Mouse (Mus musculus) skeletal muscle tissue, postnatal 0 days (tissue): Measurements from ENCODE around the gene Hypk. TPM values are rescaled to one million over a fixed set of nuclear protein-coding genes. Genes with fewer than 3 reads are reported as not detected.

Experiments
- microRNA-seq, 2 experiments: library from miRNA; unstranded; fragments of <30 nt; microRNA quantifications; one replicate each; pipeline ENCODE4; 2016
- polyA plus RNA-seq: library from polyadenylated mRNA; unstranded; fragments of >200 nt; fragmentation: Nextera tagmentation; extraction: Ambion mirVana; gene quantifications from 2 replicates; pipeline ENCODE4 v1.2.1, GENCODE M21; 2015

Gene Hypk
- 89.7 and 91.1 TPM in 2 replicates for polyA plus RNA-seq

DNA sequence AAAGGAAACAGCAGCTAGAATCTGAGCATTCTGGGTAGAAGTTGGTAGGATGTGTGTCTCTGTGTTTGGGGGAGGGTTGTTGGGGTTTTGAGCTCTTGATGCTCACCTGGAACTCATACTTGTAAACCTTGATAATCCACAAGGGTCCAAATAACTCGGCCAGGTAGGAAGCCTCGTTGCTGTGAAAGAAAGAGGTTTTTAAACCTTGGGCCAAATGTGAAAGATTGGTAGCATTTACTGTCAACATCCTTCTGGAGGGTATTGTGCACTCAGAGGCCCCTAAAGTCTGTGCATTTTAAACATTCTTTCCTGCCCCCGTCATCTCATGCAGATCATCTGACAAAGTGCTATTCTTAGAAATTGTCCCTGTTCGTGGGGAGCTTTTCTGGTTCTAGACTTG is at the start of gene Hypk:
Gene Hypk (plus strand): TSS at position 301 of the 400 bp plus-strand sequence.

DNA sequence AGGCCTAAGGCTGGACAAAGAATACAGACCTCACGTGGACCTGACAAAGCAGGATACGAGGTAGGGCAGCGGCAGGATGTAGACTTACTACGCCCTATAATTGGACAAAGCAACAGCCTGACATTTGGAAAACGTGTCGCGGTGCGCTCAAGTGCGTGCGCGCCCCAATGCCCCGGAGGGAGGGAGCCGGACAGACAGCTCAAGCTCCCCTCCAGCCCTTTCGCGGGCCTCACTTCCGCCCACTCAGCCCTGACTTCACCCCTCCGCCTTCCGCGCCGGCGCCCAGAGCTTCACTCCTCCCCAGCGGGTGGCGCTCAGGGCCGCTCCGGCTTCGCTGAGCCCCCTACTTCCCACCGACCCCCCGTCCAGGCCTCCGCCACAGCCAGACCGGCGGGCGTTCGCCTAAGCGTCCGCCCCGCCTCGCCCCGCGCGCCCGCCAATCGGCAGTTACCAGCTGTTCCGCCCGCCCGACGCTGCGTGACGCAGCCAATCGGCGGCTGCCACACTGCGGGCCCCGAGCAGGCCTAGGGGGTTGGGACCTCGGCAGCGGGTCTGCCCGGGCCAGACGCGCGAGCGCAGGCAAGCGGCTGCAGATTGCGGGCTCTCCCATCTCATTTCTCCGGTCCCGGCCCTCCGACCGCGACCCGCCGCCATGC is 39.6 kb upstream of the Hypk start, which contains the start of the genes Pdia3 and Catsper2:
Gene Pdia3 (plus strand): TSS at position 389 of the 656 bp plus-strand sequence.
Gene Catsper2 (minus strand): TSS at position 406 of the 656 bp plus-strand sequence.

DNA sequence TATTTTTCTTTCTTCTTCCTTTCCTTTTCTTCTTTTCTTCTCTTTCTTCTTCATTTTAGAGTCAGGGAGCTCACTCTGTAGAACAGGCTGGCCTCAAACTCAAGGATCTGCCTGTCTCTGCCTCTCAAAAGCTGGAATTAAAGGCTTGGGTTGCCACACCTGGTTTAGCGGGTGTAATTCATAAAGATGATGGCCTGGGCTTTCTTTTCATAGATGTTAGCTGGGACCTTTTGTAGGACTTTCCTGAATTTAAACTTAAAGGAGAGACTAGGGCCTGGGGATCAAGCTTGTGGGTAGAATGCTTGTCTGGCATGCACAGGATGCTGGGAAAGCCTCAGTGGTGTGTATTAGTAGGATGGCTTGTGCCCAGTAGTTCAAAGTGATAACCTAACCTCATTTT is 8.9 kb upstream of the Hypk start, which contains the start of gene Ell3:
Gene Ell3 (minus strand): TSS at position 101 of the 400 bp plus-strand sequence.

DNA sequence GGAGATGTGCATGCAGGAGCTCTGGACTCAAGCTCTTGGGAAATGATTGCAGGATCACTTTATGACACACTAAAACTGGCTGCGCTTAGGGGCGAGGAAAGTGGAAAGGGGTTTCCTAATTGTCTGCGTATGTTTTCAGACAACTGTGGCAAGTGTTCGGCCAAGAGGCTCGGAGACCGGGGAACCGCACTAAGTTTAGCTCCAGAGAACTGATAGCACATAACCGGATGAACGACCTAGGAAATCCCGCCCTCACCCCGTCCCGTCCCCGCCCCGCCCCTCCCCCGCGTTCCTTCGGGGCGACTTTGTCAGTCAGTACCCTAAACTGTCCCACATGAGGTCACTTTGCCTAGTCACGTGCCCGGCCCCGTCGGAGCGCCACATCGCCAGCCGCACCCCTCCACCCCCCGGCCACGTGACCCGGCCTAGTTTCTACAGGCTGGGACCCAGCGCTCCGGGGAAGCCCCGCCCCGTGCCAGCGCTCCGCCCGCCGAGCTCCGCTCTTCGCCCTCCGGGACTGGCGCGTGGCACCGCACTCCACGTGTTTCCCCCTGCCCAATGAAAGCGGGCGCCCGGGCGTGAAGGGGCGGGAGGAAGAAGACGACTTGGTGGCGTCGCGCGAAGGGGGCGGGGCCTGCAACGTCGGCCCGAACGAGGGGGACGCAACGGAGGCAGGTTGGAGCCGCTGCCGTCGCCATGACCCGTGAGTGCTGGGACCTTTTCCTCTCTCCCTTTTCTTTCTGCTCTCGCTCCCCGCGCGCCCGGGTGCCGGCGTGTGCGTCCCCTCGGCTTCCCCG is 4.2 kb upstream of the Hypk start, which contains the start of gene Serf2:
Gene Serf2 (plus strand): TSS at position 457 of the 797 bp plus-strand sequence.

DNA sequence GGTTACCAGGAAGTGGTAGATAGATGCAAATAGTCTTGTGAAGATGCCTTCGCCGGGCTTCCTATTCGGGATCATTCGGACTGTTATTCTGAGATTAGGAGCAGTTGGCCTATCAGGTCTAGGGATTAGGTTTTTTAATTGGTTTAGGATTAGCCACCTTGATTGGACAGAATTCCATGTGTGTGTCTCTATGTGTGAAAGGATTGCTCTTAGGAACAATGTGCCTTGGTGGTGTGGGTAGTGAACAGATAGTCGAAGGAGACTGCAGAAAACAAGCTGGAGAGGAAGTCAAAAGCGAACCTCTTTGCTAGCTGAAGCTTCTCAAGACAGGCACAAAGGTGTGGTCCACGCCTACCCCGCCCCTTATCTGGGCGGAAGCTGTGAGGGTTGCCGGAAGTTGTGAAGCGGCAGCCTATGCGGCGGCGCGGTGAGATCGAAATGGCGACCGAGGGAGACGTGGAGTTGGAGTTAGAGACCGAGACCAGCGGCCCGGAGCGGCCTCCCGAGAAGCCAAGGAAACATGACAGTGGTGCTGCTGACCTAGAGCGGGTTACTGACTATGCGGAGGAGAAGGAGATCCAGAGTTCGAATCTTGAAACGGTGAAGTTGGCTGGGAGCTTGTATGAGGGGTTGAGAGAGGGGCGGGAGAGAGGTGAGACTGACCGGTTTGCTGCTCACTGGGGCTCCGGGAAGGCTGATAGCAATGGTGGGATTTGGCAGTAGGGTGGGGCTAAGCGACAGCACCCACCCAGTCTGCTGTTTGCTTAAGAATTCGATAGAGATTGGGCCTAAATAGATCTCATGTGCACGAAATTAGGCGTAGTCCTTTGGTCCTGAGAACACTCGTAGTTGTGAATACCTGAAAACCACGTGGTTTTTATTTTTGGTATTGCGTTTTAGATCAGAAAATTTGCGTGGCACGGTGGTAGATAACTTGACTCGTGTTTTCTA is 3.9 kb downstream of the Hypk start, which contains the start of gene Serinc4:
Gene Serinc4 (minus strand): TSS at position 90 of the 951 bp plus-strand sequence.

DNA sequence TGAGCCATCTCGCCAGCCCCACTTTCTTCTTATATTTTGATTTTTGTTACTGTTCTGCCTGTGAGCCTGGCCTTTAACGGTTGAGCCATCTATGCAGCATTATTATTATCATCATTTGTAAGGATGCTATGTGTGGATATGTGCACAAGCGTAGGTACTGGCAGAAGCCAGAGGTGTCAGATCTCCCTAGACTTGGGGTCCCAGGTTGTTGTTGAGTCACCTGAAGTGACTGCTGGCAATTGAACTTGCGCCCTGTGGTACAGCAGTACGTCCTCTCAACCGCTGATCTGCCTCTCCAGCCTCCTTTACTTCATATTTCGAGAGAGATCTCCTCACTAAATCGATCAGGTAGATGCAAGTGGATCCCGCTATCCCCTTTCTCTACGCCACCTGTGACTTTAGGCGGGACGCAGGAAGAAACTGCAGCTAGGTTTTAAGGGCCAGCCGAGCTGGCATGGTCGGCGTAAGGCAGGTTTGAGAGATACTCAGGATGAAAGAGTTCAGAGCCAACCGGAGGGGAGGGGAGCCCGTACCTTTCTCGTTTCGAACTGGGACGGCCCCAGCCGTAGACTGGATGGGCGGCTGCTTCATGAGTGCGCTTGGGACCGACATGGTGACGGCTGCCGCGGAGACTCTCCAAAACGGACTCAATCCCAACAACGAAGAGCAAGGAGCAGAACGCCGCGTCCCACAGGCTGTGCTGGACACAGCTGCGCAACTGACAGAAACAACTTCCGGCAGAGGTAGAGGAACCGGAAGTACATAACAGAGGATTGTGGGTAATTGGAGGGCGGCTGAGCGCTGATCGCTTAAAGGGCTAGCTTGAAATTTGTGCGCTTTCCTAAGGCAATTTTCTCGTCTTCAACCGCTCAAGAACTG is 20.4 kb downstream of the Hypk start, which contains the start of gene Mfap1b:
Gene Mfap1b (minus strand): TSS at position 767 of the 879 bp plus-strand sequence.

DNA sequence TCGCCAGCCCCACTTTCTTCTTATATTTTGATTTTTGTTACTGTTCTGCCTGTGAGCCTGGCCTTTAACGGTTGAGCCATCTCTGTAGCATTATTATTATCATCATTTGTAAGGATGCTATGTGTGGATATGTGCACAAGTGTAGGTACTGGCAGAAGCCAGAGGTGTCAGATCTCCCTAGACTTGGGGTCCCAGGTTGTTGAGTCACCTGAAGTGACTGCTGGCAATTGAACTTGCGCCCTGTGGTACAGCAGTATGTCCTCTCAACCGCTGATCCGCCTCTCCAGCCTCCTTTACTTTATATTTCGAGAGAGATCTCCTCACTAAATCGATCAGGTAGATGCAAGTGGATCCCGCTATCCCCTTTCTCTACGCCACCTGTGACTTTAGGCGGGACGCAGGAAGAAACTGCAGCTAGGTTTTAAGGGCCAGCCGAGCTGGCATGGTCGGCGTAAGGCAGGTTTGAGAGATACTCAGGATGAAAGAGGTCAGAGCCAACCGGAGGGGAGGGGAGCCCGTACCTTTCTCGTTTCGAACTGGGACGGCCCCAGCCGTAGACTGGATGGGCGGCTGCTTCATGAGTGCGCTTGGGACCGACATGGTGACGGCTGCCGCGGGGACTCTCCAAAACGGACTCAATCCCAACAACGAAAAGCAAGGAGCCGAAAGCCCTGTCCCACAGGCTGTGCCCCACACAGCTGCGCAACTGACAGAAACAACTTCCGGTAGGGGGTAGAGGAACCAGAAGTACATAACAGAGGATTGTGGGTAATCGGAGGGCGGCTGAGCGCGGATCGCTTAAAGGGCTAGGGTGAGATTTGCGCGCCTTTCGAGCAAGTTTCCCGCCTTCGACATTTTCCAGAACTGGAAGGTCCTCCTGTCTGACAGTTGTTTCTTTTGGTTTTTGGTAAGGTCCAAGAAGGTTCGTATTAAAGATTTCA is 53.1 kb downstream of the Hypk start, which contains the start of the genes Mfap1a and Wdr76:
Gene Mfap1a (minus strand): TSS at position 724 of the 941 bp plus-strand sequence.
Gene Wdr76 (plus strand): TSS at position 782 of the 941 bp plus-strand sequence.

Small RNAs within 50 kb of the gene (microRNA-seq; reads per million reads assigned to microRNA genes)
- gene Gm22953 = 0 to 0.21 reads per million in 2 experiments

Other genes starting within 250 kb of the Hypk start
- gene Trp53bp1, start 181.9 kb upstream of the Hypk start, polyA plus RNA-seq = 10.7 and 16.0 TPM in 2 replicates
- 2.0 TPM in 2 replicates for gene Map1a, start 163.7 kb upstream of the Hypk start, polyA plus RNA-seq
- gene Ppip5k1, start 97.9 kb upstream of the Hypk start, polyA plus RNA-seq = 7.0 and 8.7 TPM in 2 replicates
- gene Ckmt1, start 95.6 kb upstream of the Hypk start, polyA plus RNA-seq = 2.0 TPM in 1 of 2 replicates, not detected in the other
- not detected in 2 replicates for gene Strc, start 66.1 kb upstream of the Hypk start, polyA plus RNA-seq
- gene Pdia3, start 39.5 kb upstream of the Hypk start, polyA plus RNA-seq = 166 and 212 TPM in 2 replicates
- 3.2 and 4.4 TPM in 2 replicates for gene Catsper2, start 39.5 kb upstream of the Hypk start, polyA plus RNA-seq
- 0.12 and 0.67 TPM in 2 replicates for gene Ell3, start 9.0 kb upstream of the Hypk start, polyA plus RNA-seq
- gene Serf2, start 4.1 kb upstream of the Hypk start, polyA plus RNA-seq = 562 and 617 TPM in 2 replicates
- gene Serinc4, start 3.5 kb downstream of the Hypk start, polyA plus RNA-seq = not detected in 2 replicates
- 36.7 and 41.5 TPM in 2 replicates for gene Mfap1b, start 20.8 kb downstream of the Hypk start, polyA plus RNA-seq
- 15.6 and 17.9 TPM in 2 replicates for gene Mfap1a, start 53.4 kb downstream of the Hypk start, polyA plus RNA-seq
- gene Wdr76, start 53.4 kb downstream of the Hypk start, polyA plus RNA-seq = 1.9 and 2.6 TPM in 2 replicates